Comparison of ENCODE assay signal across 8 mouse cellular contexts in genomic region chr4:134852438-134853255, GRCm38 (mm10). TPM values are rescaled to one million over a fixed set of nuclear protein-coding genes. Genes with fewer than 3 reads are reported as not detected.
DNase-seq lines count a peak whose midpoint lies in the region; ATAC-seq and TF ChIP-seq lines count a peak whose summit lies in the region.

No protein-coding gene starts in this region.

- peaks cover 9% of the 10 kb centered on the region; the same call in 1 of the 2 replicates for H3K36me3 ChIP-seq in forebrain, embryonic 10.5 days (replicated peaks)
- no peaks in the 10 kb centered on the region for H3K36me3 ChIP-seq in hindbrain, postnatal 0 days (ENCODE audit: insufficient read depth, low read length)
- H3K36me3 ChIP-seq in liver, postnatal 0 days (replicated peaks; ENCODE audit: insufficient read depth, low read length) = no peaks in the 10 kb centered on the region
- H3K36me3 ChIP-seq in neural tube, embryonic 13.5 days = no peaks in the 10 kb centered on the region

- H3K4me3 ChIP-seq in forebrain, embryonic 10.5 days = peak overlapping the region; percentile 99
- H3K4me3 ChIP-seq in hindbrain, postnatal 0 days (ENCODE audit: low read length) = peak overlapping the region; percentile 98
- peak overlapping the region; percentile 94 for H3K4me3 ChIP-seq in liver, postnatal 0 days (ENCODE audit: low read depth, low read length)
- H3K4me3 ChIP-seq in neural tube, embryonic 13.5 days = peak overlapping the region; percentile 96

- H3K27me3 ChIP-seq in forebrain, embryonic 10.5 days (ENCODE audit: poor library complexity, severe bottlenecking) = peaks cover 29% of the 10 kb centered on the region
- no peaks in the 10 kb centered on the region for H3K27me3 ChIP-seq in hindbrain, postnatal 0 days (ENCODE audit: insufficient read depth, low read length)
- no peaks in the 10 kb centered on the region for H3K27me3 ChIP-seq in liver, postnatal 0 days (ENCODE audit: insufficient read depth, low read length)
- peaks cover 21% of the 10 kb centered on the region for H3K27me3 ChIP-seq in neural tube, embryonic 13.5 days

- ATAC-seq in hindbrain, postnatal 0 days = peak; percentile 1; the same call in 1 of the 2 replicates
- peak; percentile 36 for ATAC-seq in liver, postnatal 0 days
- ATAC-seq in neural tube, embryonic 13.5 days (ENCODE audit: low read depth) = peak; percentile 25

- WGBS in forebrain, embryonic 10.5 days = under 1% methylated on average over 93 of the region's 106 CpGs
- under 1% methylated on average over 88 of the region's 106 CpGs for WGBS in hindbrain, postnatal 0 days
- WGBS in liver, postnatal 0 days (ENCODE audit: insufficient replicate concordance) = under 1% methylated on average over 55 of the region's 106 CpGs
- WGBS in neural tube, embryonic 13.5 days = under 1% methylated on average over 80 of the region's 106 CpGs

- H3K9ac ChIP-seq in hindbrain, postnatal 0 days (replicated peaks; ENCODE audit: low read length) = peak overlapping the region; percentile 94
- peak overlapping the region; percentile 96 for H3K9ac ChIP-seq in liver, postnatal 0 days (replicated peaks)
- peak overlapping the region; percentile 100 for H3K9ac ChIP-seq in neural tube, embryonic 13.5 days

- no peaks in the 10 kb centered on the region for H3K9me3 ChIP-seq in forebrain, embryonic 10.5 days
- H3K9me3 ChIP-seq in hindbrain, postnatal 0 days (ENCODE audit: low read length) = no peaks in the 10 kb centered on the region
- no peaks in the 10 kb centered on the region for H3K9me3 ChIP-seq in liver, postnatal 0 days (ENCODE audit: low read length)
- no peaks in the 10 kb centered on the region for H3K9me3 ChIP-seq in neural tube, embryonic 13.5 days

- peaks cover 48% of the 10 kb centered on the region for H3K4me1 ChIP-seq in forebrain, embryonic 10.5 days
- peaks cover 18% of the 10 kb centered on the region for H3K4me1 ChIP-seq in hindbrain, postnatal 0 days (ENCODE audit: insufficient read depth, low read length)
- peaks cover 16% of the 10 kb centered on the region for H3K4me1 ChIP-seq in liver, postnatal 0 days (ENCODE audit: insufficient read depth)
- peaks cover 35% of the 10 kb centered on the region for H3K4me1 ChIP-seq in neural tube, embryonic 13.5 days (replicated peaks)

- peak; percentile 17 for DNase-seq in kidney, adult 11 months
- DNase-seq in kidney, postnatal 14 days = no peak
- DNase-seq in adipocyte (ENCODE audit: low spot score) = peak; percentile 26
- DNase-seq in forebrain, embryonic 10.5 days (ENCODE audit: extremely low spot score, low spot score) = peak; percentile 57
- peak; percentile 57 for DNase-seq in hindbrain, postnatal 0 days (ENCODE audit: low spot score)
- DNase-seq in liver, postnatal 0 days = peak; percentile 71
- peak; percentile 42 for DNase-seq in thymus, postnatal 0 days (ENCODE audit: low spot score)

- TF ChIP-seq CTCF in hindbrain, postnatal 0 days (IDR thresholded peaks at IDR 0.05; ENCODE audit: low read depth) = no peak
- TF ChIP-seq CTCF in liver, postnatal 0 days (IDR thresholded peaks at IDR 0.05; ENCODE audit: low read depth) = no peak

- H3K4me2 ChIP-seq in hindbrain, postnatal 0 days (ENCODE audit: low read depth, low read length) = peak overlapping the region; percentile 74
- H3K4me2 ChIP-seq in liver, postnatal 0 days (ENCODE audit: low read depth, low read length) = peak overlapping the region; percentile 96
- peak overlapping the region; percentile 88 for H3K4me2 ChIP-seq in neural tube, embryonic 13.5 days

- H3K27ac ChIP-seq in forebrain, embryonic 10.5 days = peak overlapping the region; percentile 96
- H3K27ac ChIP-seq in hindbrain, postnatal 0 days = peak overlapping the region; percentile 99
- peak overlapping the region; percentile 91 for H3K27ac ChIP-seq in liver, postnatal 0 days (ENCODE audit: low read depth)
- peak overlapping the region; percentile 100 for H3K27ac ChIP-seq in neural tube, embryonic 13.5 days (replicated peaks)

- TF ChIP-seq EP300 in liver, postnatal 0 days (IDR thresholded peaks at IDR 0.05; ENCODE audit: low read depth) = no peak

RNA-seq across cellular contexts. Expression of gene Maco1, which starts 0.5 kb away (rescaled TPM):
- 33.0 and 35.0 TPM in 2 replicates for polyA plus RNA-seq in forebrain, embryonic 10.5 days (2016; fragmentation: Nextera tagmentation; extraction: Ambion mirVana)
- 43.6 and 45.5 TPM in 2 replicates for total RNA-seq in hindbrain, postnatal 0 days (2014; rRNA removed)
- polyA plus RNA-seq in hindbrain, postnatal 0 days (2015; fragmentation: Nextera tagmentation; extraction: Ambion mirVana) = 68.9 and 70.3 TPM in 2 replicates
- 13.6 and 14.6 TPM in 2 replicates for polyA plus RNA-seq in liver, postnatal 0 days (2015; fragmentation: Nextera tagmentation; extraction: Ambion mirVana)
- 101 and 113 TPM in 2 replicates for polyA plus RNA-seq in neural tube, embryonic 13.5 days (2015; fragmentation: Nextera tagmentation; extraction: Ambion mirVana)
- 31.0 and 42.6 TPM in 2 replicates for polyA plus RNA-seq in thymus, postnatal 0 days (2015; fragmentation: Nextera tagmentation; extraction: Ambion mirVana)

RNA-seq across cellular contexts. Expression of gene Rhd, which starts 11.7 kb away (rescaled TPM):
- 10.6 and 14.5 TPM in 2 replicates for polyA plus RNA-seq in forebrain, embryonic 10.5 days (2016; fragmentation: Nextera tagmentation; extraction: Ambion mirVana)
- total RNA-seq in hindbrain, postnatal 0 days (2014; rRNA removed) = 0.29 and 2.1 TPM in 2 replicates
- 1.1 TPM in 2 replicates for polyA plus RNA-seq in hindbrain, postnatal 0 days (2015; fragmentation: Nextera tagmentation; extraction: Ambion mirVana)
- polyA plus RNA-seq in liver, postnatal 0 days (2015; fragmentation: Nextera tagmentation; extraction: Ambion mirVana) = 207 and 214 TPM in 2 replicates
- polyA plus RNA-seq in neural tube, embryonic 13.5 days (2015; fragmentation: Nextera tagmentation; extraction: Ambion mirVana) = 1.5 and 2.0 TPM in 2 replicates
- 0.34 and 0.45 TPM in 2 replicates for polyA plus RNA-seq in thymus, postnatal 0 days (2015; fragmentation: Nextera tagmentation; extraction: Ambion mirVana)

Comparison
In these comparisons a context has a peak if more than half of its experiments do, and no peak if none do; other contexts are left out.
1. RNA of gene Rhd, which starts 11.7 kb away (polyA plus RNA-seq): 207 to 214 TPM in liver, postnatal 0 days; 10.6 to 14.5 TPM in forebrain, embryonic 10.5 days, 1.5 to 2.0 TPM in neural tube, embryonic 13.5 days, 1.1 TPM in hindbrain, postnatal 0 days and 0.34 to 0.45 TPM in thymus, postnatal 0 days; every median in the first group is over 10 times any median in the second.
2. Peak in every context shown above with its lines, with median percentiles within 50 percentile points of each other: H3K27ac ChIP-seq, H3K4me3 ChIP-seq, ATAC-seq, H3K4me2 ChIP-seq and H3K9ac ChIP-seq.